Mouse (Mus musculus) heart, adult 2 months (tissue): ENCODE measurements around the gene Hoxc5. TPM values are rescaled to one million over a fixed set of nuclear protein-coding genes. Genes with fewer than 3 reads are reported as not detected.

Experiments
- DNase-seq, 2 experiments: peaks; one replicate each; pipeline ENCODE4 v3.0.0; 2021
- H3K27ac ChIP-seq: fragments of 200-600 bp; 2 replicates; pipeline ENCODE4 v1.8.1; 2022
- H3K27me3 ChIP-seq: fragments of 200-500 bp; 2 replicates; pipeline ENCODE4 v1.6.1; 2012; ENCODE audit warnings: mild to moderate bottlenecking, low read length, inconsistent platforms, mixed read lengths; ENCODE audit not compliant: control insufficient read depth, insufficient read depth
- H3K36me3 ChIP-seq: fragments of 200-500 bp; 2 replicates; pipeline ENCODE4 v1.6.1; 2012; ENCODE audit warnings: low read length, inconsistent platforms; ENCODE audit not compliant: control insufficient read depth, insufficient read depth
- H3K4me1 ChIP-seq: fragments of 200-500 bp; 2 replicates; pipeline ENCODE4 v1.6.1; 2011; ENCODE audit warnings: low read length; ENCODE audit not compliant: control insufficient read depth, insufficient read depth
- H3K4me3 ChIP-seq: fragments of 200-600 bp; 2 replicates; pipeline ENCODE4 v1.8.1; 2022
- H3K79me2 ChIP-seq: fragments of 200-500 bp; replicated peaks from 2 replicates; pipeline ENCODE4 v1.6.1; 2012; ENCODE audit warnings: mild to moderate bottlenecking, inconsistent platforms, low read length, moderate library complexity, mixed read lengths; ENCODE audit not compliant: control insufficient read depth, insufficient read depth
- H3K9ac ChIP-seq: fragments of 200-500 bp; 2 replicates; pipeline ENCODE4 v1.6.1; 2012; ENCODE audit warnings: low read depth, mild to moderate bottlenecking, control low read depth, inconsistent platforms, low read length, mixed read lengths
- CTCF ChIP-seq: fragments of 200-600 bp; IDR thresholded peaks from 2 replicates; pipeline ENCODE4 v1.8.1; 2022; ENCODE audit warnings: antibody characterized with exemption, mild to moderate bottlenecking, moderate library complexity
- EP300 ChIP-seq: fragments of 200-500 bp; IDR thresholded peaks from 2 replicates; pipeline ENCODE4 v1.6.1; 2011; ENCODE audit warnings: low read depth, low read length, control low read depth; ENCODE audit not compliant: insufficient read depth
- POLR2A ChIP-seq: fragments of 200-500 bp; IDR thresholded peaks from 2 replicates; pipeline ENCODE4 v1.6.1; 2011; ENCODE audit warnings: mild to moderate bottlenecking, low read depth, low read length, control low read depth; ENCODE audit not compliant: insufficient read depth
- WGBS: fragments of 180-500 bp; shearing (Covaris S2); methylation state at CpG from one replicate; pipeline ENCODE4 v1.1.7; 2018; 5-methylcytosine and 5-hydroxymethylcytosine counted together
- intact Hi-C: fragments of 180-260 bp; cut with DNase I; formaldehyde crosslinking; loops from one replicate; pipeline ENCODE4 v1.15.1; 2025
- polyA plus RNA-seq: library from polyadenylated mRNA; depleted of rRNA; stranded (reverse); fragments of >200 nt; gene quantifications from 2 replicates; pipeline ENCODE4 v1.2.3, GENCODE M21; 2012
- total RNA-seq, 2 experiments: library from RNA; stranded (reverse); gene quantifications; 2 replicates each; pipeline ENCODE4 v1.2.3; 2021

Gene Hoxc5
- total and polyA plus RNA-seq, 3 experiments, result 0.20 TPM; not detected in 2

- no peak overlapping the region for H3K27ac ChIP-seq
- intact Hi-C loops, result no loop called here
- no peak overlapping the region for H3K9ac ChIP-seq
- TF ChIP-seq POLR2A (no peak), EP300 (no peak), CTCF (no peak)
- H3K27me3 ChIP-seq, result peaks cover 8% of the 10 kb centered on the region
- H3K79me2 ChIP-seq, result no peaks in the 10 kb centered on the region
- no peak for DNase-seq
- no peaks in the 10 kb centered on the region for H3K4me1 ChIP-seq
- no peaks in the 10 kb centered on the region for H3K36me3 ChIP-seq
- no peak overlapping the region for H3K4me3 ChIP-seq
These were observed 86.0 kb downstream of the Hoxc5 start for GRCm38 (mm10) chr15:103053210-103053609.

DNA sequence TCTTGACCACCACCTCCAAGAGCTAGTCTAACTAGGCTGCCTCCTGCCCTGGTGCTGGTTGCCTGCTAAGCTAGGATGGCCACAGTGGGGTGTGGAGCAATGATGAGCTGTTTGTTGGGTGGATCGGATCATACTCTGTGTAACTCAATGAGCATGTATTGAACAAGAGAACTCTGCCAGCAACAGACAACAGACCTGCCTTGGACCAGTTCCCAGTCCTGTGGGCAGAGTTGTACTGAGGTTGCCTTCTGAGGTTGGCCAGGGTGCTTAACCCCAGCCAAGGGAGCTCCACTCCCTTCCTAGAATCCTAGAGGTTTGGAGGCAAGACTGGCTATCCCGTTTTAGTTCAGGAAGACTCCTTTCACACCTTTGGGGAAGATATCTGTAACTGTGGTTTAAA lies 89.2 kb downstream of the Hoxc5 start:
- Histone ChIP-seq H3K27me3 (peaks cover 20% of the 10 kb centered on the region), H3K4me1 (no peaks in the 10 kb centered on the region), H3K4me3 (no peak overlapping the region), H3K79me2 (no peaks in the 10 kb centered on the region), H3K27ac (no peak overlapping the region), H3K9ac (no peak overlapping the region), H3K36me3 (no peaks in the 10 kb centered on the region)
- intact Hi-C loops, result no loop called here
- WGBS, result 44% methylated on average over 2 of the region's 2 CpGs
- TF ChIP-seq POLR2A (no peak), CTCF (no peak), EP300 (no peak)
- DNase-seq, result no peak

GRCm38 (mm10) chr15:103058715-103059114 lies 91.5 kb downstream of the Hoxc5 start:
- intact Hi-C loops, result no loop called here
- H3K9ac ChIP-seq, result no peak overlapping the region
- peaks cover 22% of the 10 kb centered on the region for H3K27me3 ChIP-seq
- H3K4me1 ChIP-seq, result no peaks in the 10 kb centered on the region
- H3K27ac ChIP-seq, result no peak overlapping the region
- no peaks in the 10 kb centered on the region for H3K79me2 ChIP-seq
- no peak for DNase-seq
- H3K4me3 ChIP-seq, result no peak overlapping the region
- no peak for TF ChIP-seq CTCF
- WGBS, result 10% methylated on average over 12 of the region's 12 CpGs
- no peaks in the 10 kb centered on the region for H3K36me3 ChIP-seq

DNA sequence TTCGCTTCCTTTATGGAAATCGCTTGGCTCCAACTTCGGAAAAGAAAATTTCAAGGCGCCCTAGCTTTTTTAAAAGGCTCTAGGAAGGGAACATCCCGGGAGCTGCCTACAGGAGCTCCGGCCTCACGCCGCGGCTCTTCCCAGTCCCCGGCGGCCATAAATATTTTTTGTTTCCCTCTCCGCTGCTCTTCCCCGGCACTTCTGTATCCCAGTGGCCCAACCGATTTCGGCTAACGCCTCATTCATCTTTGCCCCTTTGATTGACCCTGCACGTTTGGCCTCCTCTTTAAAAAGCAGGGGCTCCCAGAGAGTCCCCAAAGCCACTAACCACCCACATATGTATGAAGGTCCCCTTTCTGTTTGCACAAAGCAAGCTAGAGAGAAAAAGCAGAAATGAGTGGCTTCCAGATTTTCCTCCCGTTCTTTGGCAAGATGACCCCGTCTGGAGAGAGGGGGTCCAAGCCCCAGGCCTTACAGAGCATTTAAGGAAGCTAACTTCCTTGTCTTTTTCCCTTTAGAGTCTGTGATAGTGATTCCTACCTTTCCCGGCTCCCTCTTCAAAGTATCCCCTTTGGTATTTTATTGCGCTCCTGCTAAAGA lies 92.2 kb downstream of the Hoxc5 start:
- DNase-seq, result no peak
- no peak overlapping the region for H3K4me3 ChIP-seq
- no peaks in the 10 kb centered on the region for H3K4me1 ChIP-seq
- no peak for TF ChIP-seq EP300
- TF ChIP-seq POLR2A, result no peak
- no peak for TF ChIP-seq CTCF
- H3K79me2 ChIP-seq, result no peaks in the 10 kb centered on the region
- H3K27me3 ChIP-seq, result peaks cover 22% of the 10 kb centered on the region
- H3K36me3 ChIP-seq, result no peaks in the 10 kb centered on the region
- intact Hi-C loops, result no loop called here
- no peak overlapping the region for H3K9ac ChIP-seq
- no peak overlapping the region for H3K27ac ChIP-seq
- WGBS, result 5% methylated on average over 21 of the region's 21 CpGs

GRCm38 (mm10) chr15:103060021-103060340 lies 92.7 kb downstream of the Hoxc5 start:
- Histone ChIP-seq H3K9ac (no peak overlapping the region), H3K4me3 (no peak overlapping the region), H3K27me3 (peaks cover 22% of the 10 kb centered on the region), H3K4me1 (no peaks in the 10 kb centered on the region), H3K36me3 (no peaks in the 10 kb centered on the region), H3K79me2 (no peaks in the 10 kb centered on the region), H3K27ac (no peak overlapping the region)
- intact Hi-C loops, result no loop called here
- TF ChIP-seq CTCF (no peak), POLR2A (no peak), EP300 (no peak)
- 23% methylated on average over 11 of the region's 11 CpGs for WGBS
- no peak for DNase-seq

DNA sequence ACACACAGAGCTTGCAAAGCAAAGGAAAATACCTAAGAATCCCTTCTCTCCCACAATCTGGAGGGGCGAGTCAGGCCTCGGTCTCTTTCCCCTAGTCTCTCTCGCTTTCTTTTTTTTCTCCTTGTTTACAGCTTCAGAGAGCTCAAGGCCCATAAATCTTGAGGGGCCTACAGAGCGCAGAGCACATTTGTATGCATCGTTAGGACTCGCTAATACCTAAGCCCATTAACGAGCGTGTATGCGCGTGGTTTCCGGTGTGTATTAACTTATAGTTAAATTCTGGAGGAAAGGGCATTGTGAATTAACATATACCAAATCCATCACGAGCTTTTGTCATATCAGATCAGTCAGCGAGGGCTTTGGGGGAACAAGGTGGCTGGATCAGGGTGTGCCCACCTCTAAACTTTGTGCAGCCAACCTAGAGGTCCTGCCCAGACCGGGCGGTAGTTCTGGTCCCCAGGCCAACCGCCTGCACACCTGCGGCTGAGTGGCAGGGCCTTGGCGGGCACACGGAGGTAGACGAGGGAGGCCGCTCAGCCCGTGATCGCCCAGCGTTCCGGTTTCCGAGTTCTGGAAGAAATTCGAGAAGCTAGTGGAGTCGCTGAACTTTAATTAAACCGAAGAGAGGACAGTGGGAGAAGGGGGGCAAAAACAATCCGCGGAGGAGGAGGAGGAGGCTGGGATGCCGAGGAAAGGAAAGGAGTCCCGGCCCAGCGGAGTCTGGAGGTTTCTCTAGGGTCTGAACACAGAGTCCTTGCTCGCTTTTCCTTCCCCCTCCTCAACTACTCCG lies 93.3 kb downstream of the Hoxc5 start:
- 7% methylated on average over 36 of the region's 36 CpGs for WGBS
- intact Hi-C loops, result no loop called here
- TF ChIP-seq EP300, result no peak
- TF ChIP-seq POLR2A, result no peak
- no peak for TF ChIP-seq CTCF
- Histone ChIP-seq H3K4me3 (no peak overlapping the region), H3K27ac (no peak overlapping the region), H3K27me3 (peaks cover 23% of the 10 kb centered on the region), H3K36me3 (no peaks in the 10 kb centered on the region), H3K79me2 (no peaks in the 10 kb centered on the region), H3K4me1 (no peaks in the 10 kb centered on the region), H3K9ac (no peak overlapping the region)
- peak; percentile 4 to 27 for DNase-seq
